Mouse (Mus musculus): ENCODE results near the gene Foxm1. TPM values are rescaled to one million over a fixed set of nuclear protein-coding genes. Genes with fewer than 3 reads are reported as not detected.

Gene Foxm1
- polyA plus RNA-seq, 1 experiment: 68.7 TPM

GRCm38 (mm10) chr6:128416169-128416568 lies 53.4 kb downstream of the Foxm1 start:
- no peak overlapping the region for H3K27ac ChIP-seq (ENCODE audit: insufficient read depth, low read length)
- TF ChIP-seq EP300 (IDR thresholded peaks at IDR 0.05; ENCODE audit: insufficient read depth, low read depth, low read length) (no peak), POLR2A (IDR thresholded peaks at IDR 0.05; ENCODE audit: insufficient read depth, low read length) (no peak), CTCF (IDR thresholded peaks at IDR 0.05; ENCODE audit: low read depth, low read length) (no peak)
- H3K4me3 ChIP-seq (ENCODE audit: low read depth, low read length): no peak overlapping the region
- no peaks in the 10 kb centered on the region for H3K9me3 ChIP-seq (replicated peaks; ENCODE audit: control insufficient read depth, insufficient read depth, low read length, poor library complexity, severe bottlenecking)
- H3K36me3 ChIP-seq (ENCODE audit: control insufficient read depth, insufficient read depth, low read length, poor library complexity, severe bottlenecking): peaks cover 1% of the 10 kb centered on the region
- H3K4me1 ChIP-seq (ENCODE audit: control insufficient read depth, insufficient read depth, low read length): no peaks in the 10 kb centered on the region
- H3K9ac ChIP-seq (ENCODE audit: low read depth, poor library complexity, severe bottlenecking): no peak overlapping the region
- no peaks in the 10 kb centered on the region for H3K27me3 ChIP-seq (ENCODE audit: control insufficient read depth, insufficient read depth, low read length, poor library complexity, severe bottlenecking)

GRCm38 (mm10) chr6:128418076-128418475 lies 55.3 kb downstream of the Foxm1 start:
- no peak overlapping the region for H3K4me3 ChIP-seq (ENCODE audit: low read depth, low read length)
- no peaks in the 10 kb centered on the region for H3K4me1 ChIP-seq (ENCODE audit: control insufficient read depth, insufficient read depth, low read length)
- H3K27ac ChIP-seq (ENCODE audit: insufficient read depth, low read length): no peak overlapping the region
- no peaks in the 10 kb centered on the region for H3K27me3 ChIP-seq (ENCODE audit: control insufficient read depth, insufficient read depth, low read length, poor library complexity, severe bottlenecking)
- no peak overlapping the region for H3K9ac ChIP-seq (ENCODE audit: low read depth, poor library complexity, severe bottlenecking)
- no peaks in the 10 kb centered on the region for H3K36me3 ChIP-seq (ENCODE audit: control insufficient read depth, insufficient read depth, low read length, poor library complexity, severe bottlenecking)
- no peaks in the 10 kb centered on the region for H3K9me3 ChIP-seq (replicated peaks; ENCODE audit: control insufficient read depth, insufficient read depth, low read length, poor library complexity, severe bottlenecking)
- TF ChIP-seq EP300 (IDR thresholded peaks at IDR 0.05; ENCODE audit: insufficient read depth, low read depth, low read length) (no peak), CTCF (IDR thresholded peaks at IDR 0.05; ENCODE audit: low read depth, low read length) (no peak)

GRCm38 (mm10) chr6:128421036-128421435 lies 58.3 kb downstream of the Foxm1 start:
- Histone ChIP-seq H3K9me3 (replicated peaks; ENCODE audit: control insufficient read depth, insufficient read depth, low read length, poor library complexity, severe bottlenecking) (no peaks in the 10 kb centered on the region), H3K4me3 (ENCODE audit: low read depth, low read length) (no peak overlapping the region), H3K36me3 (ENCODE audit: control insufficient read depth, insufficient read depth, low read length, poor library complexity, severe bottlenecking) (no peaks in the 10 kb centered on the region), H3K4me1 (ENCODE audit: control insufficient read depth, insufficient read depth, low read length) (no peaks in the 10 kb centered on the region), H3K27ac (ENCODE audit: insufficient read depth, low read length) (no peak overlapping the region), H3K27me3 (ENCODE audit: control insufficient read depth, insufficient read depth, low read length, poor library complexity, severe bottlenecking) (no peaks in the 10 kb centered on the region), H3K9ac (ENCODE audit: low read depth, poor library complexity, severe bottlenecking) (no peak overlapping the region)
- TF ChIP-seq CTCF (IDR thresholded peaks at IDR 0.05; ENCODE audit: low read depth, low read length) (no peak), POLR2A (IDR thresholded peaks at IDR 0.05; ENCODE audit: insufficient read depth, low read length) (no peak), EP300 (IDR thresholded peaks at IDR 0.05; ENCODE audit: insufficient read depth, low read depth, low read length) (no peak)

GRCm38 (mm10) chr6:128421480-128421879 lies 58.7 kb downstream of the Foxm1 start:
- no peak overlapping the region for H3K27ac ChIP-seq (ENCODE audit: insufficient read depth, low read length)
- no peak for TF ChIP-seq EP300 (IDR thresholded peaks at IDR 0.05; ENCODE audit: insufficient read depth, low read depth, low read length)
- no peak for TF ChIP-seq POLR2A (IDR thresholded peaks at IDR 0.05; ENCODE audit: insufficient read depth, low read length)
- TF ChIP-seq CTCF (IDR thresholded peaks at IDR 0.05; ENCODE audit: low read depth, low read length): no peak

DNA sequence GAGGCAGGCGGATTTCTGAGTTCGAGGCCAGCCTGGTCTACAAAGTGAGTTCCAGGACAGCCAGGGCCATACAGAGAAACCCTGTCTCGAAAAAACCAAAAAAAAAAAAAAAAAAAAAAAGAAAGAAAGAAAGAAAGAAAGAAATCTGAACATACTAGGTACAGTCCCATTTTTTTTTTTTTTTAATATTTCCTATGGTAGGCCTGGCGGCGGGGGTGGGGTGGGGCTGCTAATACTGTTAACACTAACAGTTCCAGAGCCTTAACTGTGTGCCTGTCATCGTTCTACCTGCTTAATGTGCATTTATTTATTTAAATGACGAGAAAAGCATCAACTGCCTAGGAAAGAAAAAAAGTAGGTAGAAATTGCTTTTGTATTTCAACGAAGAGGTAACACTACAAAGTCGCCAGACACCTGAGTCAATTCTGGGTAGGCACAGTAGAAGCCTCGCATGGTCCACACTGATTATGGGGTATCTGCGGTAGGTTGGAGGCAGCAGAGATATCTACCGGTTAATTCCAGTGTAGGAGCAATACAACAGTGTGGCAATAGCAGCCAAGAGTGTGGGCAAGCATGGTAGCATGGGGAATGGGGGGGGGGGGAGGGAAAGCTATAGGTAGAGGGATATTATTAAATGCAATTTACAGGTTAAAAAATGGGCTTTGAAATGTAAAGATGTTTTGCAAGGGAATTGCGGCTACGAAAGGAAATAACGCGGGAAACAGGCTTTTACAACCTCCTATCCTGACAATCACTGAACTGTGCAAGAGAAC lies 60.9 kb downstream of the Foxm1 start:
- Histone ChIP-seq H3K9me3 (replicated peaks; ENCODE audit: control insufficient read depth, insufficient read depth, low read length, poor library complexity, severe bottlenecking) (no peaks in the 10 kb centered on the region), H3K4me1 (ENCODE audit: control insufficient read depth, insufficient read depth, low read length) (no peaks in the 10 kb centered on the region), H3K27ac (ENCODE audit: insufficient read depth, low read length) (no peak overlapping the region), H3K9ac (ENCODE audit: low read depth, poor library complexity, severe bottlenecking) (peak overlapping the region; percentile 42), H3K36me3 (ENCODE audit: control insufficient read depth, insufficient read depth, low read length, poor library complexity, severe bottlenecking) (peaks cover 7% of the 10 kb centered on the region), H3K27me3 (ENCODE audit: control insufficient read depth, insufficient read depth, low read length, poor library complexity, severe bottlenecking) (no peaks in the 10 kb centered on the region), H3K4me3 (ENCODE audit: low read depth, low read length) (peak overlapping the region; percentile 67)
- TF ChIP-seq CTCF (IDR thresholded peaks at IDR 0.05; ENCODE audit: low read depth, low read length) (no peak), POLR2A (IDR thresholded peaks at IDR 0.05; ENCODE audit: insufficient read depth, low read length) (no peak), EP300 (IDR thresholded peaks at IDR 0.05; ENCODE audit: insufficient read depth, low read depth, low read length) (no peak)

More at GRCm38 (mm10) chr6:128421480-128421879, 58.7 kb downstream of the Foxm1 start:
- no peak overlapping the region for H3K4me3 ChIP-seq (ENCODE audit: low read depth, low read length)
- no peaks in the 10 kb centered on the region for H3K9me3 ChIP-seq (replicated peaks; ENCODE audit: control insufficient read depth, insufficient read depth, low read length, poor library complexity, severe bottlenecking)
- no peaks in the 10 kb centered on the region for H3K27me3 ChIP-seq (ENCODE audit: control insufficient read depth, insufficient read depth, low read length, poor library complexity, severe bottlenecking)
- no peak overlapping the region for H3K9ac ChIP-seq (ENCODE audit: low read depth, poor library complexity, severe bottlenecking)
- no peaks in the 10 kb centered on the region for H3K36me3 ChIP-seq (ENCODE audit: control insufficient read depth, insufficient read depth, low read length, poor library complexity, severe bottlenecking)
- no peaks in the 10 kb centered on the region for H3K4me1 ChIP-seq (ENCODE audit: control insufficient read depth, insufficient read depth, low read length)

- peak within 1 kb of the TSS; percentile 67 for H3K4me3 ChIP-seq (ENCODE audit: low read depth, low read length)
- peak within 1 kb of the TSS; percentile 78 for H3K27ac ChIP-seq (ENCODE audit: insufficient read depth, low read length)
- peaks cover 14% of the 10 kb centered on the region for H3K36me3 ChIP-seq (ENCODE audit: control insufficient read depth, insufficient read depth, low read length, poor library complexity, severe bottlenecking)
- no peak for TF ChIP-seq EP300 (IDR thresholded peaks at IDR 0.05; ENCODE audit: insufficient read depth, low read depth, low read length)
- no peak for TF ChIP-seq CTCF (IDR thresholded peaks at IDR 0.05; ENCODE audit: low read depth, low read length)
- TF ChIP-seq POLR2A (IDR thresholded peaks at IDR 0.05; ENCODE audit: insufficient read depth, low read length): no peak
- H3K9me3 ChIP-seq (replicated peaks; ENCODE audit: control insufficient read depth, insufficient read depth, low read length, poor library complexity, severe bottlenecking): no peaks in the 10 kb centered on the region
- peak within 1 kb of the TSS; percentile 42 for H3K9ac ChIP-seq (ENCODE audit: low read depth, poor library complexity, severe bottlenecking)
- H3K4me1 ChIP-seq (ENCODE audit: control insufficient read depth, insufficient read depth, low read length): no peaks in the 10 kb centered on the region
- no peaks in the 10 kb centered on the region for H3K27me3 ChIP-seq (ENCODE audit: control insufficient read depth, insufficient read depth, low read length, poor library complexity, severe bottlenecking)
These were observed 61.7 kb downstream of the Foxm1 start, which contains the start of gene Itfg2 for GRCm38 (mm10) chr6:128424269-128425019. TSS of gene Itfg2 (minus strand) at chr6:128424931.

Data from ES-Bruce4 (cell line).